Mouse (Mus musculus): ENCODE measurements around the gene Tacr1. TPM values are rescaled to one million over a fixed set of nuclear protein-coding genes. Genes with fewer than 3 reads are reported as not detected.

The Tacr1 gene
- total RNA-seq (2023) = 0.09 TPM in 1 of 2 replicates, not detected in the other

GRCm38 (mm10) chr6:82401595-82402451, at the start of gene Tacr1:
Gene Tacr1, plus strand, starts transcription at chr6:82402334.

Data from neutrophil, adult 65 days (primary cell).